Mouse (Mus musculus) small intestine, adult 2 months (tissue): Measurements from ENCODE around the gene Olfr1308. TPM values are rescaled to one million over a fixed set of nuclear protein-coding genes. Genes with fewer than 3 reads are reported as not detected.

ENCODE experiments used
- H3K27ac ChIP-seq: fragments of 200-500 bp; 2 replicates; pipeline ENCODE4 v1.5.1; 2012; ENCODE audit warnings: low read depth, low read length, control low read depth, inconsistent platforms; ENCODE audit not compliant: insufficient read depth
- H3K27me3 ChIP-seq: fragments of 200-500 bp; 2 replicates; pipeline ENCODE4 v1.6.1; 2012; ENCODE audit warnings: mild to moderate bottlenecking, moderate library complexity, low read length, inconsistent platforms; ENCODE audit not compliant: control insufficient read depth, insufficient read depth
- H3K36me3 ChIP-seq: fragments of 200-500 bp; 2 replicates; pipeline ENCODE4 v1.6.1; 2012; ENCODE audit warnings: mild to moderate bottlenecking, low read length, control low read depth, inconsistent platforms; ENCODE audit not compliant: control insufficient read depth, insufficient read depth
- H3K4me1 ChIP-seq: fragments of 200-500 bp; 2 replicates; pipeline ENCODE4 v1.6.1; 2012; ENCODE audit warnings: low read length, inconsistent platforms, mixed read lengths; ENCODE audit not compliant: control insufficient read depth, insufficient read depth, insufficient read length
- H3K4me3 ChIP-seq: fragments of 200-500 bp; 2 replicates; pipeline ENCODE4 v1.5.1; 2012; ENCODE audit warnings: low read depth, mild to moderate bottlenecking, control low read depth, inconsistent platforms, low read length, moderate library complexity
- CTCF ChIP-seq: fragments of 200-500 bp; IDR thresholded peaks from 2 replicates; pipeline ENCODE4 v1.5.1; 2012; ENCODE audit warnings: low read depth, mild to moderate bottlenecking, control low read depth, inconsistent platforms, low read length, moderate library complexity, mixed read lengths; ENCODE audit not compliant: insufficient replicate concordance, insufficient read length; ENCODE audit errors: extremely low read depth
- POLR2A ChIP-seq: fragments of 200-500 bp; IDR thresholded peaks from 2 replicates; pipeline ENCODE4 v1.6.1; 2012; ENCODE audit warnings: low read depth, mild to moderate bottlenecking, control low read depth, inconsistent platforms, low read length, moderate library complexity
- WGBS: fragments of 180-500 bp; shearing (Covaris S2); methylation state at CpG from one replicate; pipeline ENCODE4 v1.1.7; 2018; 5-methylcytosine and 5-hydroxymethylcytosine counted together
- polyA plus RNA-seq: library from polyadenylated mRNA; depleted of rRNA; stranded (reverse); fragments of >200 nt; gene quantifications from 2 replicates; pipeline ENCODE4 v1.2.3, GENCODE M21; 2012; rRNA removed

Olfr1308 gene
- not detected in 2 replicates for polyA plus RNA-seq

GRCm38 (mm10) chr2:111964844-111965243, at the start of gene Olfr1308:
Gene Olfr1308, minus strand, starts transcription at chr2:111964944.
- no peaks in the 10 kb centered on the region for H3K4me1 ChIP-seq
- no peaks in the 10 kb centered on the region for H3K27me3 ChIP-seq
- no peak within 1 kb of the TSS for H3K27ac ChIP-seq
- no peaks in the 10 kb centered on the region for H3K36me3 ChIP-seq
- no peak within 1 kb of the TSS for H3K4me3 ChIP-seq
- WGBS: 22% methylated on average over 1 of the region's 1 CpGs
- no peak for TF ChIP-seq POLR2A
- TF ChIP-seq CTCF: no peak

- H3K4me1 ChIP-seq: no peaks in the 10 kb centered on the region
- no peaks in the 10 kb centered on the region for H3K27me3 ChIP-seq
- H3K27ac ChIP-seq: no peak within 1 kb of the TSS
- H3K4me3 ChIP-seq: no peak within 1 kb of the TSS
- no peak for TF ChIP-seq POLR2A
- no peak for TF ChIP-seq CTCF
- H3K36me3 ChIP-seq: no peaks in the 10 kb centered on the region
Measured at GRCm38 (mm10) chr2:112012608-112013007, 47.9 kb upstream of the Olfr1308 start, which contains the start of gene Olfr1310. Gene Olfr1310, minus strand, starts transcription at chr2:112012708.

- Histone ChIP-seq H3K27me3 (no peaks in the 10 kb centered on the region), H3K36me3 (no peaks in the 10 kb centered on the region), H3K4me3 (no peak within 1 kb of the TSS), H3K27ac (no peak within 1 kb of the TSS), H3K4me1 (no peaks in the 10 kb centered on the region)
- no peak for TF ChIP-seq CTCF
- TF ChIP-seq POLR2A: no peak
- 48% methylated on average over 1 of the region's 1 CpGs for whole genome bisulfite sequencing
Measured at GRCm38 (mm10) chr2:111990181-111990580, 25.4 kb upstream of the Olfr1308 start, which contains the start of gene Olfr1309. Gene Olfr1309, minus strand, starts transcription at chr2:111990281.

GRCm38 (mm10) chr2:111949340-111949739, 15.4 kb downstream of the Olfr1308 start, which contains the start of gene Olfr1307:
Gene Olfr1307, minus strand, starts transcription at chr2:111949440.
- no peaks in the 10 kb centered on the region for H3K4me1 ChIP-seq
- no peak within 1 kb of the TSS for H3K27ac ChIP-seq
- H3K36me3 ChIP-seq: no peaks in the 10 kb centered on the region
- no peak within 1 kb of the TSS for H3K4me3 ChIP-seq
- 79% methylated on average over 1 of the region's 1 CpGs for WGBS
- TF ChIP-seq CTCF (no peak), POLR2A (no peak)
- H3K27me3 ChIP-seq: no peaks in the 10 kb centered on the region

- no peaks in the 10 kb centered on the region for H3K4me1 ChIP-seq
- no peak for TF ChIP-seq POLR2A
- no peak for TF ChIP-seq CTCF
- no peak within 1 kb of the TSS for H3K4me3 ChIP-seq
- H3K27ac ChIP-seq: no peak within 1 kb of the TSS
- no peaks in the 10 kb centered on the region for H3K36me3 ChIP-seq
- no peaks in the 10 kb centered on the region for H3K27me3 ChIP-seq
- 73% methylated on average over 1 of the region's 1 CpGs for whole genome bisulfite sequencing
Measured at GRCm38 (mm10) chr2:111916171-111916570, 48.6 kb downstream of the Olfr1308 start, which contains the start of gene Olfr1306. Gene Olfr1306, minus strand, starts transcription at chr2:111916271.

Other genes starting within 250 kb of the Olfr1308 start
- gene Olfr1301, start 213.9 kb downstream of the Olfr1308 start, polyA plus RNA-seq: not detected in 2 replicates
- not detected in 2 replicates for gene Olfr1302, start 187.5 kb downstream of the Olfr1308 start, polyA plus RNA-seq
- gene Olfr1303, start 144.6 kb downstream of the Olfr1308 start, polyA plus RNA-seq: not detected in 2 replicates
- gene Olfr1305, start 87.8 kb downstream of the Olfr1308 start, polyA plus RNA-seq: not detected in 2 replicates
- not detected in 2 replicates for gene Olfr1306, start 48.7 kb downstream of the Olfr1308 start, polyA plus RNA-seq
- not detected in 2 replicates for gene Olfr1307, start 15.5 kb downstream of the Olfr1308 start, polyA plus RNA-seq
- not detected in 2 replicates for gene Olfr1309, start 25.3 kb upstream of the Olfr1308 start, polyA plus RNA-seq
- gene Olfr1310, start 47.8 kb upstream of the Olfr1308 start, polyA plus RNA-seq: not detected in 2 replicates
- gene Olfr1311, start 59.5 kb upstream of the Olfr1308 start, polyA plus RNA-seq: not detected in 2 replicates
- not detected in 2 replicates for gene Olfr1312, start 85.3 kb upstream of the Olfr1308 start, polyA plus RNA-seq
- gene Olfr1313, start 112.9 kb upstream of the Olfr1308 start, polyA plus RNA-seq: not detected in 2 replicates
- not detected in 2 replicates for gene Olfr1314, start 131.8 kb upstream of the Olfr1308 start, polyA plus RNA-seq
- gene Olfr1315-ps1, start 150.5 kb upstream of the Olfr1308 start, polyA plus RNA-seq: not detected in 2 replicates
- gene Olfr1316, start 170.0 kb upstream of the Olfr1308 start, polyA plus RNA-seq: not detected in 2 replicates
- gene Olfr1317, start 175.4 kb upstream of the Olfr1308 start, polyA plus RNA-seq: not detected in 2 replicates
- gene Olfr1318, start 189.3 kb upstream of the Olfr1308 start, polyA plus RNA-seq: not detected in 2 replicates